Mouse (Mus musculus) urinary bladder, postnatal 14 days (tissue): ENCODE measurements around the gene Cux2.
A peak's percentile ranks its signal among the peaks of the same experiment; 100 is the strongest.
"Not testable (repeated sequence)": the region's sequence is repeated elsewhere in the genome, so short reads cannot be mapped to it uniquely, and the experiment has no call there.

Experiments used
- DNase-seq: peaks from one replicate; pipeline ENCODE4 v3.0.0; 2021; ENCODE audit warnings: low spot score

The Cux2 gene

DNA sequence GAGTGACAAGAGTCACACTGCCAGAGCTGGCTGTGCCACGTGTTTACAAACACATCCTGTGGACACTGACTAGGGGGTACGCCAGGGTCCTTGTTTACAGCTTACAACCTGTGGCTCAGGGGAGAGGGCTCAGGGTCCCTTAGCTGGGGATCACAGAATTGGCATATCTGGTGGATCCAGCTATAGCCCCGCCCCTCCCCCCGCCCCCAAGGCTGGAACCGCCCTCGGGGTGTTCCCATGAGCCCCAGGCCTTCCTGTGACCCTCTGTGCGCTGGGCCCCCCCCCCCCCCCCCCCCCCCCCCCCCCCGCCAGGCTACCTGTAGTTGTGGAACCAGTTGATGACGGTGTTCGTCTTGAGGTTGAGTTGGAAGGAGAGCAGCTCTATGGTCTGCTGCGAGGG, 185.6 kb downstream of the Cux2 start:
- no peak for DNase-seq

DNA sequence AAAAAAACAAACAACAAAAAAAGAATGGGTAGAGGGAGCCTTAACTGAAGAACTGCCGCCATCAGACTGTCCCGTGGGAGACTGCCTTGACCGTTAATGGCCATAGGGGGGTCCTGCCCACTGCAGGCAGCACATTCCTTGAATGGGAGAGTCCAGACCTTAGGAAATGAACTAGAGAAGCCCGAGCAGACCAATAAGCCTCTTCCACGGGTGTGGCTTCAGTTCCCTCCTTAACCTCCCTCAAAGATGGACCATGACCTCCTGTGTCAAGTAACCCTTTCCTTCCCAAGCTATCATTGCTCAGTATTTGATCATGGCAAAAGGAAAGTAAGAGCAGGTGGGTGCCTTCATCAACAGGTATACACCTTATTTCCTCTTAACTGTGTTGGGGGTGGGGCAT, 187.9 kb downstream of the Cux2 start:
- DNase-seq: no peak

DNA sequence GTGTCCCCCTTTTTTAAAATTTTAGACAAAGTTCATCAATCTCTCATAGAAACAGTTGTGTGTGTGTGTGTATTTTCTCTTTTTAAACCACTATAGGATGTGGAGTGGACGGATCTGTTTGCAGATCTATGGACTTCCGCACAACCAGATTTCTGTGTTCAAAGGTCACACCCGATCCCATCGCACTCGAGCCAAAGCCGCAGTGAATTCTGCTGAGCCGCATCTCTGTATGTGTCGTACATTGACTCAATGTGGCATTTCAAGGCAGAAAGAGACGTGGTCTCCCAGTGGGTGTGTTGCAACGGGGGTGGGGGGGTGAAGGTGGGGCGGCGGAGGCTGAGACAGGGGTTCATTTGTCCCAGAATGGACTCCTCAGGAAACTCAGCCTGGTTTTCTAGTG, 191.5 kb downstream of the Cux2 start:
- no peak for DNase-seq

- no peak for DNase-seq
Observed at GRCm38 (mm10) chr5:121856740-121857139, 193.2 kb downstream of the Cux2 start.

DNA sequence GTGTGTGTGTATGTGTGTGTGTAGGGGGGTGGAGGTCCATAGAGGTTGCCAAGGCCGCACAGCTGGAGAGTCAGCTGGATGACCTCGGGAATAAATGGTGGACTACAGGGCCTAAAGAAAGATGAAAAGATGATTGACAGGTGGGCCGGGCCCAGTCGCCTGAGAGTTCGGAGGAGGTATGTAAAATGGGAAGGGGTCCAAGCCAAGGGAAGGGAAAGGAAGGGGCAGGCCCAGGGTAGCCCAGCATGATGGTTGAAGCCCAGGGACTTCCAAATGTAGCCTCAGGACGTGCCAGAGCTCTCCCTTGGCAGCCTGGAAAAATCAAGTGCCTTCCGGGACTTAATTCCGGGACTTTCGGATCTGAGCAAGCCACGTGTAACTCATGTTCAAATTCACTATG, 195.1 kb downstream of the Cux2 start:
- no peak for DNase-seq

GRCm38 (mm10) chr5:121853368-121854051, 196.4 kb downstream of the Cux2 start:
- DNase-seq: peak; percentile 78

DNA sequence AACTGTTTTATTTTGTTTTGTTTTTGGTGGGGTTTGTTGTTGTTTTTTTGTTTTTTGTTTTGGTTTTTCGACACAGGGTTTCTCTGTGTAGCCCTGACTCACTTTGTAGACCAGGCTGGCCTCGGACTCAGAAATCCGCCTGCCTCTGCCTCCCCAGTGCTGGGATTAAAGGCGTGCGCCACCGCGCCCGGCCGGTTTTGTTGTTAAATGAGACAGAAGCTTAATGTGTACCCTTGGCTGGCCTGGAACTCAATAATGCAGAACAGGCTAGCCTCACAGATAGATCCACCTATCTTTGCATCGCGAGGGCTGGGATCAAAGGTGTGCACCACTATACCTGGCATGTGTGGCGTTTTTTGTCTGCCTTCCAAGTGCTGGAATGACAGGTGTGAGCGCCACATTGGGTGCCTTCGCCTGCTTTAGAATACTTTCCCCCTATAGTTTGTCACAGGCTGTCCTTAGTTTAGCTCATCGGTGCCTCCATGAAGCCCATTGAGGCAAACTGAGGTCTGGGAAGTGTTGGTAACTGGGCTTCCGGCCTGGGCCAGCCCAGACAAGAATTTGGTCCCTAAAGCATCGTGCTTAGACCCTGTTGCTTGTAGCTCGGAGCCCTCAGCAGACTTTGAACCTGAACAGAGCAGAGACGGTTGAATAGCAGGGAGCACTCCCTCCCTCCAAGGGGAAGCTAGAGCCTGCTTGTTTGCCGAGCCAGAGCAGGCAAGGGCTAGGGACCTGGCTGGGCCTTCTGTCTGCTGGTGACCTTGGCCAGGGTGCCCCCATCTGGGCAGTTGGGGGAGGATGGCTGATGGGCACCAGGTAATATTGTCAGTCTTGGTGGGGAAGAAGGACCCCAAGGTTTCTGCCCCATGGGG, 200.2 kb downstream of the Cux2 start:
- DNase-seq: no peak

- peak; percentile 93 for DNase-seq
Observed at GRCm38 (mm10) chr5:121848743-121849142, 201.2 kb downstream of the Cux2 start, which contains the start of gene Pheta1. Pheta1 (plus strand) TSS chr5:121848984.

DNA sequence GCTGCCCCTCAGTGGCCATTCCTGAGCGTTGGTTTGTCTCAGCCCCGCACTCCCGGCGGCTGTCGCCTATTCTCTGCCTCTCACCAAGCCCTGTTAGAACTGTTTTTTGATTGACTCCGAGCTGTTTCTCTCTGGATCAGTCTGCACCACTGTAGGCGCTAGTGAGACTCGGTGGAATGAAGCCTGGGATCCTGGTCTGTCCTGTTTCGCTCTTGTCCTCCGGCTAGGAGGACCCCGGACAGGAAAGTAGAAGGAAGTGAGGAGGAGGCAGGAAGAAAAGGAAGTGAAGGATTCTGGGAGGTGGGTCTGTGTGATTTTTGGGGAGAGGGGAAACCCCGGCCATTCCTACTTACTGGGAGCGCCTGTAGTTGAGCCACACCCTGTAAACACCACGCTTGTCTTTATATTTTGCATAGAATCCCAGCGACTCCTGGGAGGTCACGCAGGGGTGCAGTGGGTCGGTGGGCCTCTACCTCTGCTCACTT, 201.8 kb downstream of the Cux2 start:
- DNase-seq: peak; percentile 54

GRCm38 (mm10) chr5:121847269-121847668, 202.6 kb downstream of the Cux2 start:
- not testable (repeated sequence) for DNase-seq

DNA sequence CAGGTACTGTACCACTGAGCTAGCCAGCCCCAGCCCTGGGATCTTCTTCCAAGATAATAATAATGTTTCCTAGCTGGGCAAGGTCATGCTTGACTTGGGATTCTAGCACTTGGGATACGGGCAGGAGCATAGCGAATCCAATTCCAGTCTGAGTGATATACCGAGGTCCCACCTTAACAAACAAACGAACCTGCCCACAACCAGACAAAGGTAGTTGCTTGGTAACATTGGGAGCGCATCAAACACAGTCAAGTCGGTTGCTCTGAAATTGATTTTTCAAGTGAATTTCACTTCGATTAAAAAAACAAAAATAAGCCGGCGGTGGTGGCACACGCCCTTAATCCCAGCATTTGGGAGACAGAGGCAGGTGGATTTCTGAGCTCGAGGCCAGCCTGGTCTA, 203.6 kb downstream of the Cux2 start:
- DNase-seq: no peak

- DNase-seq: no peak
Observed at GRCm38 (mm10) chr5:121845361-121845760, 204.5 kb downstream of the Cux2 start.

GRCm38 (mm10) chr5:121843138-121843905, 206.6 kb downstream of the Cux2 start:
- DNase-seq: peak; percentile 67

- DNase-seq: peak; percentile 87
Observed at GRCm38 (mm10) chr5:121842665-121843118, 207.2 kb downstream of the Cux2 start.

GRCm38 (mm10) chr5:121841973-121842372, 207.9 kb downstream of the Cux2 start:
- no peak for DNase-seq

DNA sequence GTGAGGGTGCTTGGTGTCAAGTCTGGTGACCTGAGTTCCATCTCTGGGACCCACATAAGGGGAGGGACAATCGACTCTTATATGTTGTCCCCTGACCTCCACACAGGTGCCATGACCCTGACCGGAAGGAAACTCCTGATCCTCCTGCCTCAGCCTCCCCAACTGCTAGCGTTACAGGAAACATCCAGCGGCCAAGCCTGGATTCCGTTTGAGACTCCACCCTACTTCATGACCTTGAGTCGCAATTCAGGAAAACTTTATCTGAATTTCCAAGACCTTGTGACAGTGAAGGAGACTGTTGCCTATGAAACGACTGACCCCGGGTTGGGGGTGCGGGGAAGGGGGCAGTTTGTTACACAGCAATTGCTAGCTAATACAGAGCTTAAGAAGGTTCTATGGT, 208.4 kb downstream of the Cux2 start:
- DNase-seq: no peak

- DNase-seq: no peak
Observed at GRCm38 (mm10) chr5:121839128-121839473, 210.8 kb downstream of the Cux2 start.

GRCm38 (mm10) chr5:121838341-121839127, 211.4 kb downstream of the Cux2 start:
- peak; percentile 60 for DNase-seq

- no peak for DNase-seq
Observed at GRCm38 (mm10) chr5:121837441-121838340, 212.2 kb downstream of the Cux2 start, which contains the start of gene Sh2b3. Sh2b3 (minus strand) TSS chr5:121837646.

GRCm38 (mm10) chr5:121836692-121837415, 213.0 kb downstream of the Cux2 start:
- peak; percentile 93 for DNase-seq
